Mouse (Mus musculus): ENCODE results near the gene Cd101.

DNA sequence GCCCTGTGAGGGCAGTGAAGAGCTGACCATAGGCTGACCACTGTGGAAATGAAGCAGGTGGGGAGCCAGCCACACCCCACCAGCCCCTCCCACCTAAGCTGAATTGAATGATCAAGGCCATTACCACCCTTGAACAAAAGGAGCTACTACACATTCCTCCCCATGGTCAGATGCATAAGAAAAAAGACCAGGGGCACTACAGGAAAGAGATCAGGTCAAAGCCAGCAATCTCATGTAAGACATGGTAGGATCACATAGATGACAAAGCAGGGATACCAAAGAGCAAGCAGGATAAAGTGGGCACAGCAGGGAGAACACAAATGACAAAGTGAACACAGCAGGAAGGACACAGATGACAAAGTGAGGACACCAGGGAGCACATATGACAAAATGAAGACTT is 42.2 kb upstream of the Cd101 start:
- TF ChIP-seq POLR2A (IDR thresholded peaks at IDR 0.05; ENCODE audit: extremely low read depth, insufficient read depth, low read length) (no peak), CTCF (IDR thresholded peaks at IDR 0.05; ENCODE audit: extremely low read depth, insufficient read depth, low read length) (no peak)
